ENCODE assay signal across 7 mouse cellular contexts in genomic region chr11:69094697-69095429, GRCm38 (mm10). TPM values are rescaled to one million over a fixed set of nuclear protein-coding genes. Genes with fewer than 3 reads are reported as not detected.
DNase-seq lines count a peak whose midpoint lies in the region; ATAC-seq and TF ChIP-seq lines count a peak whose summit lies in the region.

Gene Per1, plus strand, starts transcription at chr11:69095217.

- peaks cover 2% of the 10 kb centered on the region; the same call in 1 of the 2 replicates for H3K36me3 ChIP-seq in intestine, embryonic 16.5 days (ENCODE audit: control insufficient read depth, insufficient read depth, low read length)
- H3K36me3 ChIP-seq in midbrain, embryonic 12.5 days: peaks cover 26% of the 10 kb centered on the region
- peaks cover 7% of the 10 kb centered on the region; the same call in 1 of the 2 replicates for H3K36me3 ChIP-seq in small intestine, adult 2 months (ENCODE audit: control insufficient read depth, insufficient read depth, low read length)

- H3K4me1 ChIP-seq in intestine, embryonic 16.5 days (ENCODE audit: control insufficient read depth, insufficient read depth, low read length): peaks cover 47% of the 10 kb centered on the region
- peaks cover 69% of the 10 kb centered on the region for H3K4me1 ChIP-seq in midbrain, embryonic 12.5 days
- peaks cover 22% of the 10 kb centered on the region; the same call in 1 of the 2 replicates for H3K4me1 ChIP-seq in small intestine, adult 2 months (ENCODE audit: control insufficient read depth, insufficient read depth, insufficient read length, low read length)

- H3K4me3 ChIP-seq in intestine, embryonic 16.5 days (ENCODE audit: low read length): peak within 1 kb of the TSS; percentile 84
- peak within 1 kb of the TSS; percentile 48 for H3K4me3 ChIP-seq in midbrain, embryonic 12.5 days
- peak within 1 kb of the TSS; percentile 70 for H3K4me3 ChIP-seq in small intestine, adult 2 months (ENCODE audit: low read depth, low read length)

- peak within 1 kb of the TSS; percentile 90 for H3K4me2 ChIP-seq in intestine, embryonic 16.5 days (ENCODE audit: low read depth, low read length)
- H3K4me2 ChIP-seq in midbrain, embryonic 12.5 days (replicated peaks): peak within 1 kb of the TSS; percentile 89

- H3K9ac ChIP-seq in intestine, embryonic 16.5 days (ENCODE audit: low read depth, low read length): peak within 1 kb of the TSS; percentile 89
- H3K9ac ChIP-seq in midbrain, embryonic 12.5 days (replicated peaks): peak within 1 kb of the TSS; percentile 56

- peak; percentile 88 for TF ChIP-seq POLR2A in small intestine, adult 2 months (IDR thresholded peaks at IDR 0.05; ENCODE audit: low read depth, low read length)

- H3K27ac ChIP-seq in intestine, embryonic 16.5 days (ENCODE audit: low read length): peak within 1 kb of the TSS; percentile 99
- H3K27ac ChIP-seq in midbrain, embryonic 12.5 days (replicated peaks): peak within 1 kb of the TSS; percentile 63
- H3K27ac ChIP-seq in small intestine, adult 2 months (ENCODE audit: insufficient read depth, low read depth, low read length): peak within 1 kb of the TSS; percentile 98

- no peaks in the 10 kb centered on the region for H3K27me3 ChIP-seq in intestine, embryonic 16.5 days (replicated peaks; ENCODE audit: control insufficient read depth, insufficient read depth, low read length)
- peaks cover 6% of the 10 kb centered on the region for H3K27me3 ChIP-seq in midbrain, embryonic 12.5 days
- H3K27me3 ChIP-seq in small intestine, adult 2 months (ENCODE audit: control insufficient read depth, insufficient read depth, low read length): no peaks in the 10 kb centered on the region

- no peak for TF ChIP-seq CTCF in small intestine, adult 2 months (IDR thresholded peaks at IDR 0.05; ENCODE audit: extremely low read depth, insufficient read length, insufficient replicate concordance, low read depth, low read length)

- under 1% methylated on average over 37 of the region's 37 CpGs for WGBS in intestine, embryonic 16.5 days
- under 1% methylated on average over 37 of the region's 37 CpGs for WGBS in midbrain, embryonic 12.5 days
- under 1% methylated on average over 37 of the region's 37 CpGs for WGBS in small intestine, adult 2 months

- no peaks in the 10 kb centered on the region for H3K9me3 ChIP-seq in intestine, embryonic 16.5 days (ENCODE audit: control insufficient read depth, low read length)
- H3K9me3 ChIP-seq in midbrain, embryonic 12.5 days: no peaks in the 10 kb centered on the region

- DNase-seq in adrenal gland, adult 8-10 months: peak; percentile 100
- DNase-seq in embryo, embryonic 9.5 days (ENCODE audit: extremely low spot score): peak; percentile 99
- DNase-seq in gastrocnemius, postnatal 4 days (ENCODE audit: low spot score in 2 of 2): peak; percentile 87 to 98
- peak; percentile 99 for DNase-seq in left cerebral cortex, postnatal 4 days

- peak; percentile 90 for ATAC-seq in intestine, embryonic 16.5 days
- peak; percentile 90 for ATAC-seq in midbrain, embryonic 12.5 days (ENCODE audit: low FRiP score, low read depth)

- intact Hi-C loops in left cerebral cortex, postnatal 4 days (cut with DNase I): no loop called here

RNA-seq across cellular contexts. Expression of gene Per1, which starts in this region (rescaled TPM):
- total RNA-seq in adrenal gland, adult 8-10 months (2022): 100 to 1,000 TPM in 1 of 4 experiments, 10 to 100 TPM in 3; 30.0 to 119 (median 51.6) TPM
- total RNA-seq in gastrocnemius, postnatal 4 days (2021): 10 to 100 TPM; 32.1 to 49.3 TPM
- polyA plus RNA-seq in intestine, embryonic 16.5 days (2015; fragmentation: Nextera tagmentation; extraction: Ambion mirVana): 13.6 and 13.7 TPM in 2 replicates
- 10 to 100 TPM; 52.8 to 58.0 TPM for total RNA-seq in left cerebral cortex, postnatal 4 days (2021)
- polyA plus RNA-seq in midbrain, embryonic 12.5 days (2016; fragmentation: Nextera tagmentation; extraction: Ambion mirVana): 9.8 and 10.9 TPM in 2 replicates
- polyA plus RNA-seq in small intestine, adult 2 months (2012; rRNA removed): 5.4 and 13.9 TPM in 2 replicates

Comparison
In these comparisons a context has a peak if more than half of its experiments do, and no peak if none do; other contexts are left out.
1. Peak in every context shown above with its lines: DNase-seq, ATAC-seq, H3K4me3 ChIP-seq and H3K27ac ChIP-seq.